Mouse (Mus musculus): Measurements from ENCODE around the gene Wdr82.

Gene Wdr82

GRCm38 (mm10) chr9:106216971-106217370 lies 46.2 kb downstream of the Wdr82 start:
- POLR2A ChIA-PET = interaction anchor here in 3 of 4 experiments (0.6 to 2.2 kb wide), 8 partner anchors 8 to 47 kb away, joined by 3 to 7 read pairs (median 3); partner anchors contain the start of genes Wdr82 (in 2 of the 3) and Twf2 (in 1 of the 3)
- CTCF ChIA-PET = interaction anchor here in 3 of 4 experiments (0.7 to 1.7 kb wide), 6 partner anchors 9 to 205 kb away, joined by 3 to 4 read pairs (median 4); partner anchors contain the start of genes Poc1a (in 1 of the 3) and Twf2 (in 1 of the 3)

DNA sequence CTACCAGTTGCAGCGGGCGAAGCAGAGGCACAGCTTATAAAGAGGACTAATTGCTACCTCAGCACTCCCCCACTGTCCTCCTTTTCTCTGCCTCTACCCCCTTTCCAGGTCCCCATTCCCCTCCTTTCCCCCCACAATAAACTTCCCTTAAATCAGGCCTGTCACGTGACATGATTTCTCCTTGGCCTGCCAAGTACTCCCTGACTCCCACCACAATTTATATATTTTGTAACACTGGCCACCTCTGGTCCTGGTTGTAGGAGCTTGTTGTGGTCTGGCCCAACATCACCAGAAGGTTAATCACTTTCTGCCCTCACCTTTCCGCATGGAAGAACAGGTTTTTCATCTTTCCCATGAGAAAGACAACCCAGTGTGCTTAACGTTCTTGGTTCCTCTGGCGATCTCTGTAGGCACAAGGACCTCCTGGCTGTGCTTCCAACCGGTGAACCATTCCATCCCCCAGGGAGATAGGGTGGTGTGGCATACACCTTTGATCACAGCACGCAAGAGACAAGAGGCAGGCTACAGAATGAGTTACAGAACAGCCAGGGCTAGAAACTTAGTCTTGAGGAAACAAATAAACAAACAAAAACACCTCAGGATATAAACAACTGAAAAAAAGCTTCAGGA lies 50.3 kb downstream of the Wdr82 start:
- ChIA-PET CTCF (interaction anchor here (0.6 to 4.7 kb wide), 7 partner anchors 9 to 256 kb away, joined by 3 to 34 read pairs (median 4); no protein-coding TSS in a partner anchor), POLR2A (interaction anchor here in 2 of 4 experiments (0.8 to 2.5 kb wide), 5 partner anchors 9 to 24 kb away, joined by 3 to 6 read pairs (median 3); no protein-coding TSS in a partner anchor)

GRCm38 (mm10) chr9:106222261-106222851 lies 51.6 kb downstream of the Wdr82 start, which contains the start of gene Tlr9:
Gene Tlr9, plus strand, starts transcription at chr9:106222598.
- CTCF ChIA-PET = interaction anchor here (0.7 to 4.7 kb wide), 6 partner anchors 8 to 58 kb away, joined by 3 to 34 read pairs (median 5); partner anchors contain the start of gene Poc1a (in 1 of the 4)
- POLR2A ChIA-PET = interaction anchor here (0.6 to 6.7 kb wide), 7 partner anchors 10 to 52 kb away, joined by 3 to 46 read pairs (median 5); partner anchors contain the start of gene Wdr82 (in 1 of the 4)

DNA sequence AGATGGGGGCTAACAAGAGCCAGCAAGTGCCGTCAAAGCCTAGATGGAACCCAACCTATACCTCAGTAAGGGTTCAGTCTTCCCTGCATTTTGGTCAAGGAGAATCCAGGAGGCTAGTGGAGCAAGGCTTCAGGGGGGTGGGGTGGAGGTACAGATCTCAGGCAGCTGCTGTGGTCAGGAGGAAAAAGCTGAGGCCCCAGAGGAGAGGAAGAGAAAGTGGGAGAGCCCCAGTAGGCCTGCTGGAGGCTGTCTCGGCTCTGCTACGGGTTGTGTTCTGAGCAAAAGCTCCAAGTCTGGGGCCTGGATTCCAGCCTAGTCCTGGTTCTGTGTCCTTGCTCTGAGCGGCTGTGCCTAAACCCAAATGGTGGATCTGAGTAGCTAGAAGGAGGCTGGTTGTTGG lies 52.3 kb downstream of the Wdr82 start:
- POLR2A ChIA-PET = interaction anchor here in 3 of 4 experiments (0.8 to 6.7 kb wide), 4 partner anchors 10 to 51 kb away, joined by 3 to 46 read pairs (median 4); no protein-coding TSS in a partner anchor
- CTCF ChIA-PET = interaction anchor here in 2 of 4 experiments (4.4 to 4.7 kb wide), 2 partner anchors 11 kb away, joined by 19 to 34 read pairs; no protein-coding TSS in a partner anchor

DNA sequence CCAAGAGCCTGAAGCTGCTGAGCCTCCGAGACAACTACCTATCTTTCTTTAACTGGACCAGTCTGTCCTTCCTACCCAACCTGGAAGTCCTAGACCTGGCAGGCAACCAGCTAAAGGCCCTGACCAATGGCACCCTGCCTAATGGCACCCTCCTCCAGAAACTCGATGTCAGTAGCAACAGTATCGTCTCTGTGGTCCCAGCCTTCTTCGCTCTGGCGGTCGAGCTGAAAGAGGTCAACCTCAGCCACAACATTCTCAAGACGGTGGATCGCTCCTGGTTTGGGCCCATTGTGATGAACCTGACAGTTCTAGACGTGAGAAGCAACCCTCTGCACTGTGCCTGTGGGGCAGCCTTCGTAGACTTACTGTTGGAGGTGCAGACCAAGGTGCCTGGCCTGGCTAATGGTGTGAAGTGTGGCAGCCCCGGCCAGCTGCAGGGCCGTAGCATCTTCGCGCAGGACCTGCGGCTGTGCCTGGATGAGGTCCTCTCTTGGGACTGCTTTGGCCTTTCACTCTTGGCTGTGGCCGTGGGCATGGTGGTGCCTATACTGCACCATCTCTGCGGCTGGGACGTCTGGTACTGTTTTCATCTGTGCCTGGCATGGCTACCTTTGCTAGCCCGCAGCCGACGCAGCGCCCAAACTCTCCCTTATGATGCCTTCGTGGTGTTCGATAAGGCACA lies 54.9 kb downstream of the Wdr82 start:
- CTCF ChIA-PET = interaction anchor here (0.6 to 4.4 kb wide), 10 partner anchors 9 to 304 kb away, joined by 3 to 34 read pairs (median 4); partner anchors contain the start of genes Parp3 (in 1 of the 4), Rrp9 (in 1 of the 4) and Wdr82 (in 1 of the 4)
- POLR2A ChIA-PET = interaction anchor here (0.6 to 6.7 kb wide), 31 partner anchors 9 to 251 kb away, joined by 3 to 46 read pairs (median 4); partner anchors contain the start of genes Twf2 (in 3 of the 4), Parp3 (in 1 of the 4), Rpl29 (in 1 of the 4) and Wdr82 (in 1 of the 4)

DNA sequence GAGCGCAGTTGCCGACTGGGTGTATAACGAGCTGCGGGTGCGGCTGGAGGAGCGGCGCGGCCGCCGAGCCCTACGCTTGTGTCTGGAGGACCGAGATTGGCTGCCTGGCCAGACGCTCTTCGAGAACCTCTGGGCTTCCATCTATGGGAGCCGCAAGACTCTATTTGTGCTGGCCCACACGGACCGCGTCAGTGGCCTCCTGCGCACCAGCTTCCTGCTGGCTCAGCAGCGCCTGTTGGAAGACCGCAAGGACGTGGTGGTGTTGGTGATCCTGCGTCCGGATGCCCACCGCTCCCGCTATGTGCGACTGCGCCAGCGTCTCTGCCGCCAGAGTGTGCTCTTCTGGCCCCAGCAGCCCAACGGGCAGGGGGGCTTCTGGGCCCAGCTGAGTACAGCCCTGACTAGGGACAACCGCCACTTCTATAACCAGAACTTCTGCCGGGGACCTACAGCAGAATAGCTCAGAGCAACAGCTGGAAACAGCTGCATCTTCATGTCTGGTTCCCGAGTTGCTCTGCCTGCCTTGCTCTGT lies 55.5 kb downstream of the Wdr82 start:
- POLR2A ChIA-PET = interaction anchor here (0.6 to 6.7 kb wide), 26 partner anchors 9 to 251 kb away, joined by 3 to 46 read pairs (median 4); partner anchors contain the start of genes Twf2 (in 3 of the 4), Parp3 (in 1 of the 4), Rpl29 (in 1 of the 4) and Wdr82 (in 1 of the 4)
- CTCF ChIA-PET = interaction anchor here (0.6 to 4.4 kb wide), 10 partner anchors 10 to 303 kb away, joined by 3 to 34 read pairs (median 4); partner anchors contain the start of genes Parp3 (in 1 of the 4), Rrp9 (in 1 of the 4) and Wdr82 (in 1 of the 4)

- CTCF ChIA-PET = interaction anchor here in 3 of 4 experiments (0.6 to 4.0 kb wide), 6 partner anchors 16 to 249 kb away, joined by 3 to 34 read pairs (median 4); partner anchors contain the start of genes Parp3 (in 1 of the 3) and Poc1a (in 1 of the 3)
These were observed 57.2 kb downstream of the Wdr82 start for GRCm38 (mm10) chr9:106227790-106228429.

DNA sequence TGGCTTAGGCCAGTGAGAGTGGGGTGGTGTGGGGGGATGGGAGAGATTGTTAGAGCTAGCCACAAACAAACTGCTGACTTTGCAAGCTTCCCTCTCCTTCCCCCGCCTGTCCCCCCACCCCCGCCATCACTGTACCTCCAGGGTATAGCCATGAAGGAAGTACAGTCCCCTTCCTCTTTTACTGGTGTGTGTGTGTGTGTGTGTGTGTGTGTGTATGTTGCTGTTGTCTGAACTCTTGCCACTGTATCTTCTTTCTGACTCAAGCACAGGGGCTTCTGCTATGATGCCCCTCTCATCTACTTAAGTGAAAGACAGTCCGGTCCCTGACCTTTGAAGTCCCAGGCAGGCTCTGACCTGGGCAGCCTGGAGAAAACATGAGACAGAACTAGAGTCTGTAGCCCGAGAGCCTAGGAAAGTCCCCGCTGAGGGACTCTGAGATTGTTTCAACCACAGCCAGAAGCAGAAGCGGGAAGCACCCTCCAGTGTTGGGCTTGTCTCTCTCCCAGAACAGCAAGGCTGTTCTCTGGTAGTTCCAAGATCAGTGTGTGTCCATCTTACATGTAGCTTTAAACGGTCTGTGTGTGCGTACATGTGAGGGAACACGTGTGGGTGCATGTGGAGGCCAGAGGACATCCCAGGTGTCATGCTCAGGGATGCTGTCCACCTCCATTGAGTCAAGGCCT lies 59.5 kb downstream of the Wdr82 start:
- ChIA-PET CTCF (interaction anchor here (0.6 to 2.6 kb wide), 25 partner anchors 8 to 1605 kb away, joined by 3 to 21 read pairs (median 4); partner anchors contain the start of genes Parp3 (in 1 of the 4), Poc1a (in 1 of the 4) and Twf2 (in 1 of the 4)), POLR2A (interaction anchor here in 3 of 4 experiments (0.7 to 2.6 kb wide), 11 partner anchors 9 to 199 kb away, joined by 3 to 7 read pairs (median 4); partner anchors contain the start of genes Rpl29 (in 1 of the 3), Twf2 (in 1 of the 3) and Wdr82 (in 1 of the 3))

More at GRCm38 (mm10) chr9:106227790-106228429, 57.2 kb downstream of the Wdr82 start:
- POLR2A ChIA-PET = interaction anchor here in 3 of 4 experiments (0.7 to 6.7 kb wide), 16 partner anchors 10 to 332 kb away, joined by 3 to 46 read pairs (median 5); partner anchors contain the start of genes Wdr82 (in 2 of the 3), Rpl29 (in 1 of the 3) and Twf2 (in 1 of the 3)

DNA sequence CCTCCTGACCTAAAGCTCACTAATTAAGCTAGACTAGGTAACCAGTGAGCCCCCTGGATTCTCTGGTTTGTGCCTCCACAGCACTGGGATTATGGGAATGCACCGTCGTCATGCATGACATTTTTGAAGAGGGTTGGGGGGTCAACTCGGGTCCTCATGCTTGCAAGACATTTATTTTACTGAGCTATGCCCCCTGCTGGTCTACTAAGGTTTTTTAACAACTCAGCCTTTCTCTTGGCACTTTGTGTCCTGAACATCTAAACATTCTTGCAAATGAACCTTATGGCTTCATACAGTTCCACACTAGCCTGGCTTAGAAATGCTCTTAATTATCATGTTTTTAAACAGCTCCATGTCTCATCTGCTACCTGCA lies 60.0 kb downstream of the Wdr82 start:
- CTCF ChIA-PET = interaction anchor here (0.6 to 2.6 kb wide), 23 partner anchors 9 to 1605 kb away, joined by 3 to 21 read pairs (median 4); partner anchors contain the start of genes Parp3 (in 1 of the 4), Poc1a (in 1 of the 4) and Twf2 (in 1 of the 4)
- POLR2A ChIA-PET = interaction anchor here in 3 of 4 experiments (0.7 to 2.6 kb wide), 9 partner anchors 9 to 159 kb away, joined by 3 to 7 read pairs (median 4); partner anchors contain the start of genes Twf2 (in 1 of the 3) and Wdr82 (in 1 of the 3)

GRCm38 (mm10) chr9:106231220-106231619 lies 60.5 kb downstream of the Wdr82 start:
- POLR2A ChIA-PET = interaction anchor here in 3 of 4 experiments (0.7 to 1.9 kb wide), 7 partner anchors 8 to 159 kb away, joined by 3 to 4 read pairs (median 4); partner anchors contain the start of genes Twf2 (in 1 of the 3) and Wdr82 (in 1 of the 3)
- CTCF ChIA-PET = interaction anchor here (0.6 to 2.6 kb wide), 20 partner anchors 9 to 246 kb away, joined by 3 to 21 read pairs (median 3); partner anchors contain the start of genes Parp3 (in 1 of the 4), Poc1a (in 1 of the 4) and Twf2 (in 1 of the 4)

DNA sequence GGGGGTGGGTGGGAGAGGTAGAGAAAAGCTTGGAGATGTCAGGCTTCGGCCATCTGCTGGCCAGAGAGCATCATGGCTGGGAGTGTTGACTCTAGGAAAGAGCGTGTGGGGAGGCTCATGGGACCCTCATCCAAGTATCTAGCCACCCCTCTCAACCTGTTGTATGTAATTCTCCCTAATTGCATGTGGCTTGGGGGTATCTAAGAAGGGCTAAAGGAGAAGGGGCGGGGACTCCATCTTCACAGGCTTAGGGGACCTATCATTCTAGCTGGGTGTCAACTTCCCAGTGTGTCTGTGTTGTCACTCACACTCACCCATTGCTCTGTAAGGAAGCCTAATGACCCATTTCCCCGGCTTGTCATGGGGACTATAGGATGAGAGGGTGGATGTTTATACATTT lies 61.1 kb downstream of the Wdr82 start:
- ChIA-PET POLR2A (interaction anchor here in 1 of 4 experiments (0.6 to 1.4 kb wide), 4 partner anchors 18 to 1981 kb away, joined by 3 to 5 read pairs (median 4); no protein-coding TSS in a partner anchor), CTCF (interaction anchor here (0.6 to 2.6 kb wide), 13 partner anchors 9 to 245 kb away, joined by 3 to 21 read pairs (median 7); partner anchors contain the start of genes Parp3 (in 1 of the 4), Poc1a (in 1 of the 4) and Twf2 (in 1 of the 4))

DNA sequence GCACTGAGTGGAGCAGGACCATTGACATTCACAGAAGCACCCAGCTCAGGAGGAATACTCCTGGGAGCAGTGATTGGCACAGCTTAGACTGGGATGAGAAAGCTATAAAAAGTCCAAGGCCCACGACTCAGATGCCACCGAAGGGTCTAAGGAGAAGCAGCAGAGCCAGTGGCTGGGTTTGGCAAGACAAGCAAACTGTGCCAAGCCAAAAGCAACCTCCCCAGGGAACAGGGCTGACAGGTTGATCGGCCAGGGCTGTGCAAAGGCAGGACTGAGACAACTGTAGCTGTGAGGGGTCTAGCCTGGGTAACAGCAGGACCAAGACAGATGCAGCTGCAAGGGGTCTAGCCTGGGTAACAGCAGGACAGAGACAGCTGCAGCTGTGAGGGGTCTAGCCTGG lies 62.2 kb downstream of the Wdr82 start:
- POLR2A ChIA-PET = interaction anchor here in 1 of 4 experiments (1.1 to 4.1 kb wide), 3 partner anchors 7 to 66 kb away, joined by 3 to 17 read pairs (median 3); no protein-coding TSS in a partner anchor
- CTCF ChIA-PET = interaction anchor here in 2 of 4 experiments (0.6 to 0.9 kb wide), 2 partner anchors 9 to 113 kb away, joined by 3 to 6 read pairs; no protein-coding TSS in a partner anchor

DNA sequence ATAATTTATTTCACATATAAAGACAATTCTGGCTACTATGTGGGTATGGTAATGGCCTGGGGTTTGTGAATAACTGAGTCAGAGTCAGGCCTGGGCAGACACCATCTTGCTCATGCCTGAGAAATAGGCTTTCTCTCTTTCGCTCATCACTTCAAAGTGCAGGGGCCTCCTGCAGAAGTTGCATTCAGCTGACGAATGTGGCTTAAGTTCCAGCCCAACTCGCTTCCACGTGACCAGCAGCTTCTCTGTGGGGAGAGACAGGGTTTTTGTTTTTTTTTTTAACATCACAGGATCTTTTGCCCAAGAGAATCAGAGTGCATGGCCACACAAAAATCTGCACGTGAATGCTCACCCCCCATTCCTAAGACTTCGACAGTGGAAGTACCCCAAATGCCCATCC lies 63.2 kb downstream of the Wdr82 start:
- POLR2A ChIA-PET = interaction anchor here in 2 of 4 experiments (0.9 to 4.1 kb wide), 6 partner anchors 8 to 243 kb away, joined by 3 to 17 read pairs (median 4); partner anchors contain the start of gene Parp3 (in 1 of the 2)
- CTCF ChIA-PET = interaction anchor here in 1 of 4 experiments (0.6 to 1.6 kb wide), 3 partner anchors 8 to 47 kb away, joined by 3 to 6 read pairs (median 3); partner anchors contain the start of gene Poc1a

- ChIA-PET POLR2A (interaction anchor here in 2 of 4 experiments (0.6 to 4.1 kb wide), 6 partner anchors 7 to 72 kb away, joined by 3 to 17 read pairs (median 3); partner anchors contain the start of gene Tlr9 (in 1 of the 2)), CTCF (interaction anchor here in 1 of 4 experiments (1.6 kb wide), 1 partner anchor 23 kb away, joined by 6 read pairs; no protein-coding TSS in a partner anchor)
These were observed 64.6 kb downstream of the Wdr82 start for GRCm38 (mm10) chr9:106235194-106235830.

All from embryonic stem cell, embryonic (primary cell).